In genomic region chr3:137147405-137147804, GRCm38 (mm10) we compare ENCODE assay signal across 14 mouse cellular contexts.
"Had no signal": no experiment of that assay in that cellular context is flagged by ENCODE, and none has a peak within 500 bp of the region (broad histone marks: within the 10 kb centered on the region; RNA-seq: fewer than 3 reads in every experiment).

No protein-coding gene starts in this region.

- H3K4me1 ChIP-seq: limb, embryonic 15.5 days; liver, embryonic 12.5 days had no signal

- H3K27me3 ChIP-seq: limb, embryonic 15.5 days; liver, embryonic 12.5 days; megakaryocyte, embryonic 14.5 days; neural tube, embryonic 13.5 days had no signal

- H3K36me3 ChIP-seq: limb, embryonic 15.5 days; liver, embryonic 12.5 days; neural tube, embryonic 13.5 days had no signal

- DNase-seq: kidney, adult 8-10 months; kidney, postnatal 25 days; layer of hippocampus, adult 9-11 months; layer of hippocampus, postnatal 36 days; lung, embryonic 14.5 days; lung, postnatal 10 days; lung, postnatal 4 days; thymus, postnatal 4 days had no signal

- H3K4me2 ChIP-seq: limb, embryonic 15.5 days; liver, embryonic 12.5 days; lung, embryonic 14.5 days; neural tube, embryonic 13.5 days had no signal

- H3K4me3 ChIP-seq: limb, embryonic 15.5 days; liver, embryonic 12.5 days; megakaryocyte, embryonic 14.5 days; neural tube, embryonic 13.5 days had no signal

- H3K9me3 ChIP-seq: limb, embryonic 15.5 days; liver, embryonic 12.5 days; megakaryocyte, embryonic 14.5 days; neural tube, embryonic 13.5 days had no signal

- H3K9ac ChIP-seq: limb, embryonic 15.5 days; liver, embryonic 12.5 days; lung, embryonic 14.5 days; neural tube, embryonic 13.5 days had no signal

- ATAC-seq: intestine, postnatal 0 days; liver, embryonic 12.5 days had no signal

- H3K27ac ChIP-seq: limb, embryonic 15.5 days; liver, embryonic 12.5 days; neural tube, embryonic 13.5 days; stomach, postnatal 0 days had no signal
